Mouse (Mus musculus) liver, embryonic 16.5 days (tissue): Measurements from ENCODE around the gene Tnip1. TPM values are rescaled to one million over a fixed set of nuclear protein-coding genes. Genes with fewer than 3 reads are reported as not detected.
A peak's percentile ranks its signal among the peaks of the same experiment; 100 is the strongest.

Experiments used
- ATAC-seq: fragments of 200-750 bp; cut with Nextera tagmentation; 2 replicates; pipeline ENCODE4 v1.8.0; 2017; ENCODE audit warnings: low read depth, mild to moderate bottlenecking, moderate number of reproducible peaks, moderate library complexity
- H3K27ac ChIP-seq: fragments of 300-500 bp; sonication (generic); 2 replicates; pipeline ENCODE4 v1.5.1; 2014; ENCODE audit warnings: mild to moderate bottlenecking, low read length
- H3K27me3 ChIP-seq: fragments of 300-500 bp; sonication (generic); 2 replicates; pipeline ENCODE4 v1.6.1; 2014; ENCODE audit warnings: low read depth, low read length, mixed read lengths; ENCODE audit not compliant: control insufficient read depth, insufficient read depth
- H3K36me3 ChIP-seq: fragments of 300-500 bp; sonication (generic); 2 replicates; pipeline ENCODE4 v1.6.1; 2014; ENCODE audit warnings: mild to moderate bottlenecking; ENCODE audit not compliant: control insufficient read depth, insufficient read depth
- H3K4me1 ChIP-seq: fragments of 300-500 bp; sonication (generic); 2 replicates; pipeline ENCODE4 v1.6.1; 2014; ENCODE audit warnings: low read depth, low read length, mixed read lengths; ENCODE audit not compliant: control insufficient read depth
- H3K4me2 ChIP-seq: fragments of 300-500 bp; sonication (generic); 2 replicates; pipeline ENCODE4 v1.6.1; 2014; ENCODE audit warnings: low read depth, low read length, mixed read lengths
- H3K4me3 ChIP-seq: fragments of 300-500 bp; sonication (generic); 2 replicates; pipeline ENCODE4 v1.5.1; 2014; ENCODE audit warnings: low read depth, mild to moderate bottlenecking, low read length
- H3K9ac ChIP-seq: fragments of 300-500 bp; sonication (generic); 2 replicates; pipeline ENCODE4 v1.6.1; 2014; ENCODE audit warnings: low read depth, low read length
- H3K9me3 ChIP-seq: fragments of 300-500 bp; sonication (generic); replicated peaks from 2 replicates; pipeline ENCODE4 v1.6.1; 2016; ENCODE audit warnings: low read length; ENCODE audit not compliant: control insufficient read depth
- WGBS: fragments of 180-500 bp; shearing (Covaris S2); extraction: QIAGEN DNeasy Blood & Tissue Kit; methylation state at CpG from one replicate; pipeline ENCODE4 v1.1.7; 2014; ENCODE audit not compliant: insufficient replicate concordance; 5-methylcytosine and 5-hydroxymethylcytosine counted together
- polyA plus RNA-seq: library from polyadenylated mRNA; unstranded; fragments of >200 nt; fragmentation: Nextera tagmentation; extraction: Ambion mirVana; gene quantifications from 2 replicates; pipeline ENCODE4 v1.2.1, GENCODE M21; 2015

Gene Tnip1
- polyA plus RNA-seq, 1 experiment from 2014 or later: 6.5 TPM

DNA sequence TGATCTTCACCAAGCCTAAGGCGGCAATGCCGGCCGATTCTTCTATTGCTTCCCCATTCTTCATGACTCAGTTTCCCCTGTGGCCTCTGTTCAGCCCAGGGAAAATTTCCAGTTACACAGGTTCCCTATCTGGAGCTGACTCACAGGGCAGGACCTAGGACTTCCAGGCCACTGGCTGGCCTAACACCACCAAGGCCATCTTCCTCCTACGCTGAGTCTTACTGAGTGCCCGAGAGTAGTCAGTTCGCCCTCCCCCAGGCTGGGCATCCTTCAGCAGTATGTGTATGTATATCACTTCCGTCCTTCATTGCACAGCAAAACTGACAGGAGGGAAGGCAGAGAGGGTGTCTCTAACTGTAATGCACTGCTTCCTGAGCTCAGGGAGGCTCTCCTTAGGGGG is 28.5 kb downstream of the Tnip1 start:
- Histone ChIP-seq H3K4me2 (no peak overlapping the region), H3K9me3 (no peaks in the 10 kb centered on the region), H3K9ac (no peak overlapping the region), H3K4me1 (no peaks in the 10 kb centered on the region; the same call in 1 of the 2 replicates), H3K36me3 (no peaks in the 10 kb centered on the region), H3K27ac (peak overlapping the region; percentile 2; the same call in 1 of the 2 replicates), H3K4me3 (no peak overlapping the region), H3K27me3 (no peaks in the 10 kb centered on the region)
- 66% methylated on average over 7 of the region's 7 CpGs for WGBS
- no peak for ATAC-seq

- no peak for ATAC-seq
- Histone ChIP-seq H3K27ac (no peak overlapping the region), H3K9me3 (no peaks in the 10 kb centered on the region), H3K4me1 (no peaks in the 10 kb centered on the region; the same call in 1 of the 2 replicates), H3K4me2 (no peak overlapping the region), H3K27me3 (no peaks in the 10 kb centered on the region), H3K4me3 (no peak overlapping the region), H3K9ac (no peak overlapping the region), H3K36me3 (peaks cover 3% of the 10 kb centered on the region; the same call in 1 of the 2 replicates)
- 69% methylated on average over 6 of the region's 6 CpGs for WGBS
Observed at GRCm38 (mm10) chr11:54932540-54932939, 30.2 kb downstream of the Tnip1 start.

- H3K36me3 ChIP-seq: peaks cover 3% of the 10 kb centered on the region; the same call in 1 of the 2 replicates
- no peaks in the 10 kb centered on the region for H3K9me3 ChIP-seq
- WGBS: 50% methylated on average over 5 of the region's 5 CpGs
- H3K27me3 ChIP-seq: no peaks in the 10 kb centered on the region
- no peak overlapping the region for H3K9ac ChIP-seq
- no peak for ATAC-seq
- H3K4me3 ChIP-seq: no peak overlapping the region
- H3K4me1 ChIP-seq: no peaks in the 10 kb centered on the region; the same call in 1 of the 2 replicates
- H3K27ac ChIP-seq: no peak overlapping the region
- no peak overlapping the region for H3K4me2 ChIP-seq
Observed at GRCm38 (mm10) chr11:54931405-54932093, 31.2 kb downstream of the Tnip1 start.

DNA sequence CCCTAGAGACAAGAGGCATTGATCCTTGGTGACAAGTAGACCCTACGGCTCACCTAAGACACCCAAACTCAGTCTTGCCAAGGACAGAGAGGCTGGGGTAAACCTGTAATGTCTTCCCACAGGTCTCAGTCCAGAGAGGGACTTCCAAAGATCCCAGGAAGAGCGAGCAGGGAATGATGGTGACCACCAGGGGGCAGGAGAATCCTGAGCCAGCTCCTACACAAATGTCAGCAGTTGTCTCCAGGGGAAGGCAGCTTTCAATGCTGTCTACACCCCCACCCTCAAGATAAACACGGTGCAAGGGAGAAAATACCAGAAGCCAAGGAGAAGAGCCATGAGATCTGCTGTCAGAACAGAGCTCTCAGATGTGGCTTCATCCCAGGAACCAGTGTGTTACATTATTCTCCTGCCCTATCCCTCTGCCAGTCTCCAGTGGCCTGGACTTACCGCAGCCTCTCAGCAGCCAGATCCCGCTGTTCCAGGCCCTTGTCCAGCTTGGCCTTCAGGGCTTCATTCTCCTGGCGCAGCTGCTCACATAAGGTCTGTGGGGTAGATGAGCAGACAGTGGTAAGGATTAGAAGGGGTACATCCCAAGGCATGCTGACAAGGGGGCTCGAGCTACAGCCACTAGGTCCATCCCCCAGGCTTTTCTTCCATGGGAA is 32.3 kb downstream of the Tnip1 start:
- Histone ChIP-seq H3K4me3 (no peak overlapping the region), H3K27ac (no peak overlapping the region), H3K4me2 (no peak overlapping the region), H3K36me3 (peaks cover 3% of the 10 kb centered on the region), H3K9ac (no peak overlapping the region), H3K27me3 (no peaks in the 10 kb centered on the region), H3K9me3 (no peaks in the 10 kb centered on the region), H3K4me1 (no peaks in the 10 kb centered on the region)
- no peak for ATAC-seq
- WGBS: 61% methylated on average over 7 of the region's 7 CpGs

GRCm38 (mm10) chr11:54929744-54930143 is 33.0 kb downstream of the Tnip1 start:
- WGBS: 64% methylated on average over 8 of the region's 8 CpGs
- Histone ChIP-seq H3K4me3 (no peak overlapping the region), H3K36me3 (peaks cover 3% of the 10 kb centered on the region), H3K9ac (no peak overlapping the region), H3K27me3 (no peaks in the 10 kb centered on the region), H3K9me3 (no peaks in the 10 kb centered on the region), H3K27ac (no peak overlapping the region), H3K4me2 (no peak overlapping the region), H3K4me1 (no peaks in the 10 kb centered on the region)
- ATAC-seq: no peak

DNA sequence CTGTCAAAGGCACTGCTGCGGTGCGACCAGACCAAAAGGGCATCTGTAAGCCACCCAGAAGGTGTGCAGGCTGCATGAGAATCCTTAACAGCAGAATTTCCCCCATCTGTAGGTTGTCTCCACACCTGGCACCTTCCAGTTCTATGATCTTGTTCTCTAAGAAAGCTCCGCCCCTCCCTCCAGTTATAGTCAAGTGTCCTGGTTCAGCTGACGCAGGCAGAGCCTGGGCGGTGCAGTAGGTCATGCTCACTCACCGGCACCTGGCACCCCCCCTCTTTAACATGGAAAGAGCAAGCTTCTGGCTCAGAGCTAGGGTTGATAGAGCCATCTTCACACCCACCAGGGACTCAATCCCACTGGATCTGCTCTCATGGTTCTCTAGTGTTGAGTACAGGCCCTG is 33.4 kb downstream of the Tnip1 start:
- H3K27ac ChIP-seq: no peak overlapping the region
- WGBS: 89% methylated on average over 6 of the region's 6 CpGs
- no peaks in the 10 kb centered on the region for H3K9me3 ChIP-seq
- H3K9ac ChIP-seq: no peak overlapping the region
- H3K4me3 ChIP-seq: no peak overlapping the region
- no peak for ATAC-seq
- no peak overlapping the region for H3K4me2 ChIP-seq
- peaks cover 3% of the 10 kb centered on the region for H3K36me3 ChIP-seq
- H3K27me3 ChIP-seq: no peaks in the 10 kb centered on the region
- H3K4me1 ChIP-seq: no peaks in the 10 kb centered on the region

- Histone ChIP-seq H3K9me3 (no peaks in the 10 kb centered on the region), H3K9ac (no peak overlapping the region), H3K4me1 (no peaks in the 10 kb centered on the region), H3K27me3 (no peaks in the 10 kb centered on the region), H3K4me2 (no peak overlapping the region), H3K4me3 (no peak overlapping the region), H3K36me3 (peaks cover 3% of the 10 kb centered on the region), H3K27ac (no peak overlapping the region)
- no peak for ATAC-seq
- whole genome bisulfite sequencing: 64% methylated on average over 7 of the region's 7 CpGs
Observed at GRCm38 (mm10) chr11:54928886-54929285, 33.8 kb downstream of the Tnip1 start.

DNA sequence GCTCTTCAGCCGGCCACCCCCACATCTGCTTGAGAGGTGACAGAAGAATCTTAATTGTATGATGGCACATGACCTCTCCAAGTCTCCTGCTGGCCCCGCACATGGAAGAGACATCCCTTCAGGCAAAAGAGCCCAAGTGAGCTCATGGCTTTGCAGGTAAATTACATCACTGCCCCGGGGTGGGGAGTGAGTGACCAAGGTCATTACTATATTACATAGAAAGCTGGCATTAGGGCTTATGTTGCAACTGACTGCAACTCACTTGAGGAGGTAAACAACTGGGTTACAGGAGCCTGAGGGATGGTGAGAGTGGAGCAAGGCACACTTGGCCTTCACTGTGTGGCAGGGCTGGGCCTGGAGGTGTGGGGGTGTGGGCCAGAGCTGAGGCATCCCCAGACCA is 34.5 kb downstream of the Tnip1 start:
- Histone ChIP-seq H3K36me3 (peaks cover 3% of the 10 kb centered on the region), H3K27me3 (no peaks in the 10 kb centered on the region), H3K4me2 (no peak overlapping the region), H3K9me3 (no peaks in the 10 kb centered on the region), H3K4me3 (no peak overlapping the region), H3K27ac (no peak overlapping the region), H3K9ac (no peak overlapping the region), H3K4me1 (no peaks in the 10 kb centered on the region)
- WGBS: 74% methylated on average over 3 of the region's 3 CpGs
- no peak for ATAC-seq
